Mouse (Mus musculus) thymus, postnatal 14 days (tissue): ENCODE measurements around the gene Krtap4-1.

Source experiments
- DNase-seq: peaks from one replicate; pipeline ENCODE4 v3.0.0; 2021

Krtap4-1 gene

GRCm38 (mm10) chr11:99583245-99583704 is 44.8 kb downstream of the Krtap4-1 start, which contains the start of gene Krtap1-4:
Gene Krtap1-4, minus strand, starts transcription at chr11:99583654.
- DNase-seq: no peak

DNA sequence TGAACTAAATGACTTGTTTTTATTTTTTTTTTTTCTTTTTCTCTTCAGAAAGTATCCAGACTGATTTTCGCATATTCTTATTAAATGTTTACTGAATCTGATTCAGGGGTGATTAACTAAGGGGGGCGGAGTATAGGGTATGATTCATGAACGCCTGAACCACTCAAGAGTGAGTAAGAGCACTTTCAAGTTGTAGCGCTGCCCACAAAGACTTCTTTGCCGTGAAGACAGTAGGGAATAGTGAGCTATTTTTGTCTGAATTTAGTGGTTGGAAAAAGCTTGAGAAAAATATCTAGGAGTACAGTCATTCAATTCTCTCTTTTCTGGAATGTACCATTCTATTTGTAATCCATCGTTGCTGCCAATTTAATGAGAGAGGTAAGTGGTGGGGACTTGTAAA is 46.5 kb downstream of the Krtap4-1 start:
- DNase-seq: no peak

- DNase-seq: no peak
Measured at GRCm38 (mm10) chr11:99581051-99581450, 47.0 kb downstream of the Krtap4-1 start.

GRCm38 (mm10) chr11:99580636-99581035 is 47.4 kb downstream of the Krtap4-1 start, which contains the start of gene Krtap1-5:
Gene Krtap1-5, minus strand, starts transcription at chr11:99581016.
- DNase-seq: no peak
